Mouse (Mus musculus): Measurements from ENCODE around the gene Nenf. TPM values are rescaled to one million over a fixed set of nuclear protein-coding genes. Genes with fewer than 3 reads are reported as not detected.
A peak's percentile ranks its signal among the peaks of the same experiment; 100 is the strongest.

Nenf gene
- total RNA-seq, 2 experiments from 2014 or later: 26.4 to 34.5 TPM

DNA sequence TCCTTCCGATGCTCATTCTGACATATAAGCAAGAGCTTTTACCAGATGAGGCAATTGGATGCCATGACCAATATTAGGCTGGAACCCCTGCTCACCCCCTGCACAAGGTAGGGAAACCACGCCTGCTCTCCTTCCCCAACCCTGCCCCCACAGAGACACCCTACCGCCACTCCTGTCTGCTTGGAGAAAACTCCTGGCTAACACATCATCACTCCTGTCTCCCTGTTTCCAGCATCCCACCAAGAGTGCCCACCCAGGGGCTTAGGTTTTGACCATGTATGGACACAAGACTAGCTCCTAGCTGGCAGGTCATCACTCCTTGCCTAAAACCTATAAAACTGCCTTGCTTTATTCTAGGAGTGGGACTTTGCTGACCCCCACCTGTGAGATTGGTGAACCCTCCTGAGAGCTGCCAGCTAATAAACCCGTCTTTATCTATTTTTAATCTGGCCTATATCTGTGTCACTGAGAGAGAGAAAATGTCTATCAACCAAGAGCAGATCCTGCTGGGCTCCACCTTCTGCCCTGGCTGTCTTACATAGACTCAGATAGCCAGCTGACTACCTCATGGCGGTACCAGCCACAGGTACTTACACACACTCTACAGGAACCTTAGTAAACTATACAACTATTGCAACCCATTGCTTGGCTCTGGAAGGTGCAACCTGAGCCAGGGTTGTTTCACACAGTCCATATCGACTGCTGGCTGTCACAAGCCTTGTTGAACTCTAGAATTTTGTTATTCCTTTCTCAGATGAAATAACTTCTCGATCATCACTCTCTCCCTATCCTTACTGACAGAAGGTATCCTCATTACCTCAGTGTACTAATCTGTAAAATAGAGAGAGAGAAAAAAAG is 7.0 kb upstream of the Nenf start:
- ATAC-seq (replicated peaks; ENCODE audit: low FRiP score, poor library complexity, severe bottlenecking): peak; percentile 71

DNA sequence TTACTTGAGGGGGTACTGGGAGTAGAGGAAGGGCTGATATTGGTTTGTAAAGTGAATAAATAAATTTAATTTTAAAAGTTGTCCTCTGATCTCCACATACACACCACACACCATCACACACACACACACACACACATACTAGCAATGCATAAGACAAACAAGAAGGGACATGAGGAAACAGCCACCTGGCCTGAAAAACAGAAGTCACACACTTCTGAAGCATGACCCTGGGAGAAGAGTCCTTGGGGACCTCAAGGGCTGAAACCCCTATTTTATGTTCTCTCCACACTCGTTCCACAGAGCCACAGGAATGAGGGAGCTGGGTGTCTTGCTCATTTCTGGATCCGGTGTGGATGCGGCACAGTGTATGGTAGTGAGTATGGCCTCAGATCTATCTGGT is 5.4 kb upstream of the Nenf start:
- no peak for ATAC-seq (replicated peaks; ENCODE audit: low FRiP score, poor library complexity, severe bottlenecking)

DNA sequence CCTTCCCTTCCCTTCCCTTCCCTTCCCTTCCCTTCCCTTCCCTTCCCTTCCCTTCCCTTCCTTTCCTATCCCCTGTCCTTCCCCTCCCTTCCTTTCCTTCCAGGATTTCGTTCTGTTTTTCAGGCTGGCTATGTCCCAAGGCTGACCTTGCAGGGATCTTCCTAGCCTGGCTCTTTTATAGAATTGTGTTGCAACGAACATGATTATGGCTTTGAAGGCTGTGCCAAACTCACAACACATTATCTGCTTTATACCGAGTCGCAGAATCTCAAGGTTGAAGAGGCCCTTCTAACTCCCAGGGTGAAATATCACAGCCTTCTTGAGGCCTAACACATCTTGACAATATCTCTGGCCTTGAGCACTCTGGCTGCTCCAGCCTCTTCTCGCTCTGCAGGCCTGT is 692 bp upstream of the Nenf start:
- no peak for ATAC-seq (replicated peaks; ENCODE audit: low FRiP score, poor library complexity, severe bottlenecking)

DNA sequence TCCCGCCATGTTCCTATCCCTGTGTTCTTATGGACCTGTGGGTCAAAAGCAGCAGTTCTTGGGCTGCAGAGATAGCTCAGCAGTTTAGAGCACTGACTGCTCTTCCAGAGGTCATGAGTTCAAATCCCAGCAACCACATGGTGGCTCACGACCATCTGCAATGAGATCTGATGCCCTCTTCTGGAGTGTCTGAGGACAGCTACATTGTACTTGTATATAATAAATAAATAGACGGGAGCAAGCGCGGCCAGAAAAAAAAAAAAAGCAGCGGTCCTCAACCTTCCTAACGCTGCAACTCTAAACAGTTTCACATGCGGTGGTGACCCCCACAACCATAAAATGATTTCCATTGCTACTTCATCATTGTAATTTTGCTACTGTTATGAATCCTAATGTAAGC is 1.2 kb downstream of the Nenf start:
- no peak for ATAC-seq (replicated peaks; ENCODE audit: low FRiP score, poor library complexity, severe bottlenecking)

DNA sequence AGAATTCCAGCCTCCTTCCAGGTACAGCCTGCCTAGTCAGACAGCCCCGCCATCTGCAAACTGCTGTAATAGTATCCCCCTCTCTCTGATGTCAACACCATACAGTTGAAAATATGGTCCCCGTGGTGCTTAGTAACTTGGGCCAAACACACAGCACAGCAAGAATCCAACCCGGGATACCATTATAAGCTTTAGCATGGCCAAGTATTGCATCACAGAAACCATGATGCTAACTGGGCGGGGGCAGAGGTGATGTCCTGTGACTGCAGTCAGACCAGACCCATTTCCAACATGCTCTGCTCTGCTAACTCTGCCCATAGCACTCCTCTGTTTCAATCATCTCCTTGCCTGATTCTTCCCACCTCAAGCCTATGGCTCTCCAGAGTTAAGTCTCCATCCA is 4.1 kb downstream of the Nenf start:
- ATAC-seq (replicated peaks; ENCODE audit: low FRiP score, poor library complexity, severe bottlenecking): no peak

DNA sequence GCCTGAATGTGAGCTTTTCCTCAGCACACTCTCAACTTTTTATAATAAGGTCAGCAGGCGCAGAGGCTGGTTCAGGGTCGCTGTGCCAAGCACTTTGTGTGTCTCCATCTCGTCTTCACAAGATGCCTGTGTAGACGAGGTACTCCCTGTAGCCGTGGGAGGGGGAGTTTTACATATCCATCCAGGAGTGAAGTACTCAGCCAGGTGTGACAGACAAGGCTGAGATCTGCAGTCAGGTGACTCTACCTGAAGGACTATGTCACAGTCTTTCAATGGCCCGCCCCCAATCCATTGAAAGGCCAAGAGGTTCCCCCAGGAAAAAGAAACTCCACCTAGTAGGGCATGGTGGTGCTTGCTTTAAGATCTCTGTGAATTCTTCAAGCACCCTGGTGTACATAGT is 4.8 kb downstream of the Nenf start:
- no peak for ATAC-seq (replicated peaks; ENCODE audit: low FRiP score, poor library complexity, severe bottlenecking)

DNA sequence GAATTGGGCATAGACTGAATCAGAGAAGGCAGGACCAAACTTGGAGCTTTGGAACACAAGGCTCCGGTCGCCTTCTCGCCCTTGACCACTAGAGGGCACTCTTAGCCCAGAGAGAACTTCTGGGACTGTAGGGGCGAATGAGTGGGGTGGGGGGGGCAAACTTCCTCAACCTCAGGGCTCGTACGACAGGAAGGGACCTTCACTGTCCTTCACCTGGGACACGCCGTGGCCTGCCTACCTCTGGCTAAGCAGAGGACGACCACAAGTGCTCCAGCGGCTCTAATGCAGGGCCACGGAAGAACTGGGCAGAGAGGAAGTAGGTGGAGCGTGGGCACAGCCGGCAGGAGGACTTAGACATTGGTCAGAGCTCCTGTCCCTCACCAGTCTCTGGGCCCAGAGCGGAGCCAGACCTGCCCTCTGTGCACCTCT is 5.5 kb downstream of the Nenf start:
- ATAC-seq (replicated peaks; ENCODE audit: low FRiP score, poor library complexity, severe bottlenecking): peak; percentile 93

DNA sequence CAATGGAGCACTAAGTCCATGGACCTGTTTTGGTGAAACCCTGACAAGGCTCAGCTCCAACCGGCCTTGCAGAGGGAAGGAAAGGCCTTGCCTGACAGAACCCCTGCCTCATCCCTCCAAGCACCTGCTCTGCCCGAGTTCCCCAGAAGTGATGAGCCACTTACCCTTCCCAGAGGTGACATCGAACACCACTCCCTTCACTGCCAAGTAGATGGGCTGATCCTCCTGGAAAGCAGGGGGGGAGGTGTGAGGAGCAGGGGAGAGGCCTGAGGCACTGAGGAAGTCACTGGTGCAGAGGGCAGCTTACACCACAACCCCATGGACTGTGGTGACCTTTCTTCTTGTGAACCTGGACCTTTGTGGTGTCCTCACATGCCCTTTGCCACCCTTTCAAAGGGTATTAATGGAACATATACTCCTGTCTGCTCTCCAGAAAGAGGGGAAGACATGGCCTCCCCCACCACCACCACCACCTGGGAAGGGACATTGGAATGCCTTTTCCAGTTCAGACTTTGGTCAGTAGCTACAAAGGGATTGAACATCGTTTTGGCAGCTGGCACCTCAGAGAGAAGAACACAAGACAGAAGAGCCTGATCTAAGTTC is 6.6 kb downstream of the Nenf start:
- ATAC-seq (replicated peaks; ENCODE audit: low FRiP score, poor library complexity, severe bottlenecking): no peak

DNA sequence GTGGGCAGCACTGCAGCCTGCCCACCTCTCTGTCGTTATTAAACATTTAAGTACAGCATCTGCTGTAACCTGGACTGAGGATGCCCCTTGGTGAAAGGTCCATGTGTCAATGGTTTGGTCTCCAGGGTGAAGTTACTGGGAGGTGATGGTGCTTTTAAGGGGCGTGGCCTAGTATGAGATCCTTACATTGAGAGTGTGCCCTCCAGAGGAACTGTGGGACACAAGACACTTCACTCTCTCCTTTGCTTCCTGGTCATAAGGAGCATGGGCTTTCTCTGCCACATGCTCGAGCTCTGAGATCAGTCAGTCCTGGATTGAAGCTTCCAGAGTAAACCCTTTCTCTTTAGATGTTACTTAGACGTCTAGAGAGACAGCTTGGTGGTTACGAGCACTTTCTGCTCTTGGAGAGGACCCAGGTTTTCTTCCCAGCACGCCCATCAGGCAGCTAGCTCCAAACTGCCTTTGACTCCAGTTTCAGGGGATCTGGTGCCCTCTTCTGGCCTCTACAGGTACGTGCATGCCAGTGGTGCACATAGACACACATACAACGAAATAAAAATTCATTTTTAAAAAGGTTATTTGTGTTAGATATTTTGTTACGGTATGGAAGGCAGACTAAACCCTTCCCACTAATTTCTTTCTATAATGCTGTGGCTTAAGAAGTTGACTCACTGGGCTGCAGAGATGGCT is 10.1 kb downstream of the Nenf start:
- no peak for ATAC-seq (replicated peaks; ENCODE audit: low FRiP score, poor library complexity, severe bottlenecking)

DNA sequence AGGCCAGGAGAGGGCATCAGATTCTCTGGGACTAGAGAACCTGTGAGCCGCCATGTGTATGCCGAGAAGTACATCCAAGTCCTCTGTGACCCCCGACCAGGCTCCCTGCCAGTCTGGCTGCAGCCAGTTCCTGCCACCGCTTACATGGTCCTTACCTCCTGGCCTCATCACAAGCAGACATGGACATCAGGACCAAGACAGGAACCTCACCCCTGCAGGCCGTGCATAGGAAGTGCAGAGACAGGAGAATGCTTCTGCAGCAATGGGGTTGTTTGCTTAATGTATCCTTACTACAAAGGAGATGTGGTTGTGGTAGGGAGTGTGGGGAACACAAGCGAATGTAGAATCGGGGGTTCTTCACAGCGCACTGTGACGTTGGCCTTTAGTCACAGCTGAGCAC is 11.7 kb downstream of the Nenf start:
- ATAC-seq (replicated peaks; ENCODE audit: low FRiP score, poor library complexity, severe bottlenecking): no peak

DNA sequence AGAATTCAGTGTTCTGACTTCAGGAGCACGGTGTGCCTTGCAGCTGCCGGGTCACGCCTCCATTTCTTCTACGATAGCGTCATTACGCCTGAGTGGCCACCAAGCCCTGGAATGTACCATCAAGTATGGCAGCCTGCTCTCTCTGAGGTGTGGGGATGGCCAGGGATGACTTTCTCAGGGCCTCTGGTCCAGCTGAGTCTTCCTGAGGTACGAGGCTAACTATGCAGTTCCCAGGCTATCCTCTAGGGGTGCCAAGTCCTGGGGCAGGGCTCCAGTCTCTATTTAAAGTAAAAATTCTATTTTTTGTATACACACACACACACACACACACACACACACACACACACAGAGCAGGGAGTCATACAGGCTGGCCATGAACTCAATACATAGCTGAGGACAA is 12.4 kb downstream of the Nenf start:
- ATAC-seq (replicated peaks; ENCODE audit: low FRiP score, poor library complexity, severe bottlenecking): peak; percentile 69

DNA sequence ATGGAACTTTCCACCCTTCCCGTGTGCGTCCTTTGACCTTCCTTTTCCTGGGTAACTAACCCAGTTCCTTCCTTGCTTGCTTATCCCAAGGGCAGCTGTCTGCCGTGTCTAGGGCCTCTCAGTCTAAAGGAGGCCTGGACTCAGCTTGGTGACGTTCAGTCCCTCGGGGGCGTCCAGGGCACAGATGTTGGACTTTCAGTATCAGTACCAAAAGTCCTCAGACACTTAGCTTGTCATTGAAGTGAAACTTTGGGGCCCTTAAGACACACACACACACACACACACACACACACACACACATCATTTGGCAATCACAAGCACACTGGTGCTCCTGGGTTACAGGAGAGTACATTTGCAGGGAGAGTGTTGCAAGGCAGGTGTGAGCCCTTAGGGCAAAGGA is 13.8 kb downstream of the Nenf start:
- no peak for ATAC-seq (replicated peaks; ENCODE audit: low FRiP score, poor library complexity, severe bottlenecking)

DNA sequence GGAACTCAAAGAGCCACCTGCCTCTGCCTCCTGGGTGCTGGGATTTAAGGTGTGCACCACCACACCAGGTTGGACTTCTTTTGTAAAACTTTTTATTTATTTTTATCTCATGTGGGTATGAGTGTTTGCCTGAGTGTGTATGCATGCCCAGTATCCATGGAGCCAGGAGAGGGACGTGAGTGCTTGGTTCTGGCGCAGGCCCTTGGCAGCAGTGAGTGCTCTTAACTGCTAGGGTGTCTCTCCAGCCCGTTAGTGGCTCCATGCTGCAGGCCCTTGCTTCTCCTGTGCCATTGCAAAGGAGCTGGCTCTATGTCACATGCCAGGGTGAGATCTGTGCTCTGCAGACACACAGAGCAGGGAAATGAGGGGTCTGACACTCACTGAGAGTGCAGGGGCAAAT is 14.3 kb downstream of the Nenf start:
- no peak for ATAC-seq (replicated peaks; ENCODE audit: low FRiP score, poor library complexity, severe bottlenecking)

DNA sequence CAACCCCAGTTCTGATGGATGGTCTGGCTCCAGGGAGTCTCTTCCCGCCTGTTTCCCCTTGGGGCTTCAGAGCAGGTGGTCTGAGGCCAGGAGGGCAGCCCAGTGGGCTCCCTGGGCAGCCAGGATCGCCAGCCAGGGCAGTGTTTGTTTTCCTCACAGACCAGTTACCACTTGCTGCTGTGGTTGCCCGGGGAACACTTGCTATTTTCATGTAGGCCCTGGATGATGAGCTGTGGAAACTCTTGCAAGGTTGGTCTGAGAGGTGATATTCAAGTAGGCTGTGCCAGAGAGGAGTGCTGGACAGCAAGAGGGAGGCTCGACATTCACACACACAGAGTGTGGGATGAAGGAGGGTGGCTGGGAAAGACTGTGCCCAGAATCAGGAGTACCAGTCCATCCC is 16.1 kb downstream of the Nenf start:
- no peak for ATAC-seq (replicated peaks; ENCODE audit: low FRiP score, poor library complexity, severe bottlenecking)

DNA sequence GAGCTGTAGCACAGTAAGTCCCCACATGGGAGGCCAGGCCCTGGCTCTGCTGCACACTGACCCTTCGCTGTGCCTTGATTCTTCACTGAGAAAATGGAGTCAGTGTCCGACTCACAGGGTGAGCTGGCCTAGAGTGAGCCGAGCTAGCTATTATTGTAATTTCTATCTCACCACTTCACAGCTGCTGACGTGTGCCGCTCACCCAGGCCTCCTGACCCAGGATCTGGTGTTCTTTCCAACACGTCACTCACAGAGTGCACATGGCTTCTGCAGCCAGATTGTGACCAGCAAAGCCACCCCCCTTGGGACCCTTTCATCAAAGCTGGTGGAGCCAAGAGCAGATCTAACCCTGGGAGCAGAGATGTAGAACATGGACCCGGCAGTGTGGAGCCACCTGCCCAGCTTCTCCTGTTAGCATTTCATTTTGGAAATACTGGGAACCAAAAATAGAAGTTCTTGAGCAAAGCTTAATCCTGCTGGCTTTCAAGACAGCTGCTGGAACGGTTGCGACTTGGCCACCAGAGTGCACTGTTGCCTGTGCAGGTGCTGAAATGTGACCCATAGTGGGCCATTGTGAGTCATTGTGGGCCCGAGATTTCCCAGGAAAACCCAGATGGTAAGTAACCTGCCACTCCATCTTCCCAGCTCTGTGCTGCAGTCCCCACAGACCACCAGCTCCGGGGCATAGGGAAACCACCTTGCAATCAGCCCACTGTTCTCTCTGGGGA is 18.6 kb downstream of the Nenf start:
- no peak for ATAC-seq (replicated peaks; ENCODE audit: low FRiP score, poor library complexity, severe bottlenecking)

DNA sequence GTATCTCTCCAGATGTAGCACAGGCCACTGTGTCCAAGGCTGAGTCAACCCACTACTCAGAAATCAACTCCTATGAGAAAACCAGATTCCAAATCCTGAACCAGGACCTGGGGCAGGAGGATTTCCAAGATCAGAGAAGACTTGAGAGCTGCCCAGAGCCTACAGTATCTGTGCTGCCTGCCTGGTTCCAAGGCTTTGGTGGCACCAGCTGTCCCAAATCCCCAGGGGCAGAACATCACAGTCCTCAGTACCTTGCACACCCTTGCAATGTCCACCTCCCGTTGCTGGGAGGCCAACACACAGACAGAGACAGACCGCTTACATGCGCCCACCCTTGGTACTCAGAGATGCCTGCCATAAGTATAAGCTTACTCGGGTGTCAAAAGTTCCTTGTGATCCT is 19.7 kb downstream of the Nenf start:
- no peak for ATAC-seq (replicated peaks; ENCODE audit: low FRiP score, poor library complexity, severe bottlenecking)

DNA sequence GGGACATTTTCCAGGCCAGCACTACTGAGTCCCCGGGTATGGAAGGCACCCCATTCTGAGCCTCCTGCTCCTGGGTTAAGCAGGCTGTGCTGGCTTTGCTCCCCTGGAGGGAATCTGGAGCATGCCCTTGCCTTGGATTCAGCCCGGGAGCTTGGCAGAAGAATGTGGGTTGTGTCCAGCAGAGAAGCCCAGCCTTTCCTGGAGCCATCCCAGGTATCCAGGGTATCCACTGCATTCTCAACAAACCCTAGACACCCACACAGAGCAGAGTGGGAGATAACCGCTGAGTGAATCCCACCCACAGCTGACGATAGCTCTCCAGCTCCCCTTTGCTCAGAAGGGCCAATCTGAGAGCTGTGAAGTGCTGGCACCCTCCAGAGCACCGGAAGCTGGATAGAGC is 21.5 kb downstream of the Nenf start:
- ATAC-seq (replicated peaks; ENCODE audit: low FRiP score, poor library complexity, severe bottlenecking): no peak

DNA sequence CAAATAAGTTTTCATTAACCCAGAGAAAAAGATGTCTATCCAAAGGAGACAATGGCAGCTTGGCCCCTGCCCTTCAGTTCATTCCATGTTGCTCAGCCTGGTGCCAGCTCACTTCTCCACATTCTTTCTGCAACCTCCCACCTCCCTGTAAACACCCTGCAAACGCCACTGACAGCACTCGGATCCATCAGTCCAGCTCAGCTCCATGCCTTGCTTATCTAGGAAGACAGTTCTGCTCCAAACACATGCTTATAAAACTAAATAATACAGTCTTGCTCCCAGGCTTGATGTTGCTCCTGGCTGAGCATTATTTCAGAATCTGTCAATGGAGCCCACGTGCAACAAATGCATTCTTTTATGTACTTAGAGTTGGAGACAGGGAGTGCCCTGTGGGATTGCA is 22.2 kb downstream of the Nenf start:
- ATAC-seq (replicated peaks; ENCODE audit: low FRiP score, poor library complexity, severe bottlenecking): no peak

DNA sequence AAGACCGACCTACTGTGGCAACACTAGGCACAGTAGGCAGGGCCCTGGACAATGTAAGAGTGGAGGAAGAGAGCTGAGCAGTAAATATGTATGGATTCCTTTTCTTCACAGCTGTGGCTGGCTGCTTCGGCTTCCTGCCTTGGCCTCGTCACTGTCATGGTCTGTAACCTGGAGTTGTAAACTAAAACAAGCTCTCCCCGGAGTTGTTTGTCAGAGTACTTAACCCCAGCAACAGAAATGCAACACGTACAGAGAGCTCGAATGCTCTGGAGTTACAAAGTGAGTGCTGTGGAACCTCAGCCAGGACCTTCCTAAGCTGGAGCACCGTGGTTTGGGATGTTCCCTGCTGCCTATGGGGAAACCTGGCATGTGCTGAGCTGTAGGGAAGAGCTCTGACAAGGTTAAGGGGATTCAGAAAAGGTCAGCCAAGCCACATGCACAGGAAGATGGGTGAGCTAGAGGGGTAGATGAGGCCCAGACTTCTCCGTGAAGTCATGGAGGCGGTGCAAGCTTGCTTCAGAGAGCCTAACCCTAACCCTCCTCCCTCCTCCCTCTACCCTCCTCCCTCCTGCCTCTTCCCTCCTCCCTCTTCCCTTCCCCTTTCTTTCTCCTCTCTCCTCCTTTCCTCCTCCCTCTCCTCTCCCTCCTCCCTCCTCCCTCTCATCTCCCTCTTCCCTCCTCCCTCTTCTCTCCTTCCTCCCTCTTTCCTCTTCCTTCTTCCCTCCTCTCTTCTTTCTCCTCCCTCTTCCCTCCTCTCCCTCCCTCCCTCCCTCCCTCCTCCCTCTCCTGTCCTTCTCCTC is 23.8 kb downstream of the Nenf start:
- no peak for ATAC-seq (replicated peaks; ENCODE audit: low FRiP score, poor library complexity, severe bottlenecking)

DNA sequence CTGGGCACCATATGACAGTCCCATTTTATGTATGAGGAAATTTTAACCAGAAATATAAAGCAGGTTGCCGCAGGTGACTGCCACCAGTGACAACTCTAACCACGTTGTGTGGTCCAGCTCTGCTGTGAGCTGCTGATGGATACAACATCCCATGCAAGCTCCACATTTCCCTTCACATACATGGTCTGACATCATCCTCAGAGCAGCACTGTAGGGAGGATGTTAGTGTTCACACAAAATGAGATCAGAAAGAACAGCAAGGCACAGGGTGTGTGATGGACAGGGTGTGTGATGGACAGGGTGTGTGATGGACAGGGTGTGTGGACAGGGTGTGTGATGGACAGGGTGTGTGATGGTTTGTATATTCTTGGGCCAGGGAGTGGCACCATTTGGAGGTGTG is 24.9 kb downstream of the Nenf start:
- no peak for ATAC-seq (replicated peaks; ENCODE audit: low FRiP score, poor library complexity, severe bottlenecking)

Measured in erythroid progenitor cell, adult 5-6 weeks (primary cell).